Mouse (Mus musculus) myocyte (in vitro differentiated cells): Measurements from ENCODE around the gene C87436. TPM values are rescaled to one million over a fixed set of nuclear protein-coding genes. Genes with fewer than 3 reads are reported as not detected.
A peak's percentile ranks its signal among the peaks of the same experiment; 100 is the strongest.

ENCODE experiments used
- H3K27me3 ChIP-seq: one replicate; pipeline ENCODE4 v1.6.1; 2011; ENCODE audit not compliant: control insufficient read depth, insufficient read depth, insufficient read length
- H3K36me3 ChIP-seq: one replicate; pipeline ENCODE4 v1.6.1; 2011; ENCODE audit not compliant: control insufficient read depth, insufficient read depth
- H3K4me2 ChIP-seq: one replicate; pipeline ENCODE4 v1.6.1; 2011; ENCODE audit warnings: low read depth, control low read depth
- H3K4me3 ChIP-seq: one replicate; pipeline ENCODE4 v1.5.1; 2011; ENCODE audit warnings: mild to moderate bottlenecking, control low read depth, moderate library complexity
- H3K79me2 ChIP-seq: one replicate; pipeline ENCODE4 v1.6.1; 2011; ENCODE audit not compliant: control insufficient read depth, insufficient read depth
- H3ac ChIP-seq: one replicate; pipeline ENCODE4 v1.6.1; 2011; ENCODE audit not compliant: control insufficient read depth, insufficient read length
- CEBPB ChIP-seq: IDR thresholded peaks from 2 replicates; pipeline ENCODE4 v1.6.1; 2011; ENCODE audit warnings: mild to moderate bottlenecking, moderate library complexity; ENCODE audit not compliant: poor library complexity, insufficient read depth, severe bottlenecking
- E2F4 ChIP-seq: IDR thresholded peaks from one replicate; pipeline ENCODE4 v1.6.1; 2011; ENCODE audit warnings: mild to moderate bottlenecking, control low read depth, moderate library complexity; ENCODE audit not compliant: insufficient read depth
- MAX ChIP-seq: IDR thresholded peaks from one replicate; pipeline ENCODE4 v1.6.1; 2011; ENCODE audit warnings: low read depth, mild to moderate bottlenecking, control low read depth
- MYOD1 ChIP-seq, 3 experiments: IDR thresholded peaks; one replicate each; pipeline ENCODE4 v1.6.1; 2011; ENCODE audit warnings: control low read depth in 2 of 3, low read depth in 2 of 3, mild to moderate bottlenecking in 2 of 3, moderate library complexity in 1 of 3; ENCODE audit not compliant: insufficient read length in 2 of 3, control insufficient read depth in 1 of 3
- MYOG ChIP-seq, 3 experiments: IDR thresholded peaks; one replicate each; pipeline ENCODE4 v1.6.1; 2011; ENCODE audit warnings: control low read depth in 2 of 3, low read depth in 2 of 3, mild to moderate bottlenecking in 2 of 3; ENCODE audit not compliant: insufficient read length in 2 of 3, control insufficient read depth in 1 of 3, insufficient read depth in 1 of 3
- POLR2A ChIP-seq: IDR thresholded peaks from one replicate; pipeline ENCODE4 v1.6.1; 2011; ENCODE audit warnings: low read depth, mild to moderate bottlenecking, control low read depth, moderate library complexity; ENCODE audit not compliant: insufficient read length
- POLR2AphosphoS2 ChIP-seq: IDR thresholded peaks from one replicate; pipeline ENCODE4 v1.6.1; 2011; ENCODE audit warnings: low read depth, control low read depth; ENCODE audit not compliant: insufficient read length
- REST ChIP-seq: IDR thresholded peaks from one replicate; pipeline ENCODE4 v1.6.1; 2011; ENCODE audit warnings: mild to moderate bottlenecking, control low read depth, moderate library complexity; ENCODE audit not compliant: insufficient read depth, insufficient read length
- SRF ChIP-seq: IDR thresholded peaks from one replicate; pipeline ENCODE4 v1.6.1; 2011; ENCODE audit warnings: low read depth; ENCODE audit not compliant: control insufficient read depth, insufficient read length
- TCF12 ChIP-seq: IDR thresholded peaks from one replicate; pipeline ENCODE4 v1.6.1; 2011; ENCODE audit warnings: mild to moderate bottlenecking, control low read depth; ENCODE audit not compliant: poor library complexity, insufficient read depth, severe bottlenecking
- TCF3 ChIP-seq: IDR thresholded peaks from one replicate; pipeline ENCODE4 v1.6.1; 2011; ENCODE audit warnings: low read depth, control low read depth; ENCODE audit not compliant: insufficient read length
- USF1 ChIP-seq: IDR thresholded peaks from one replicate; pipeline ENCODE4 v1.6.1; 2011; ENCODE audit warnings: low read depth, mild to moderate bottlenecking, control low read depth, moderate library complexity
- polyA plus RNA-seq: library from polyadenylated mRNA; unstranded; fragments of >200 nt; fragmentation: generic; extraction: Trizol; gene quantifications from one replicate; pipeline ENCODE4 v1.2.1, GENCODE M21; 2012; ENCODE audit warnings: missing spikeins

Gene C87436
- polyA plus RNA-seq, 1 experiment = 6.9 TPM

- Histone ChIP-seq H3K36me3 (no peaks in the 10 kb centered on the region), H3K4me2 (no peak overlapping the region), H3K4me3 (no peak overlapping the region), H3K79me2 (no peaks in the 10 kb centered on the region), H3ac (no peak overlapping the region), H3K27me3 (no peaks in the 10 kb centered on the region)
- TF ChIP-seq MYOG (IDR thresholded peaks at IDR 0.05; ENCODE audit: control insufficient read depth in 1 of 3, insufficient read depth in 1 of 3, insufficient read length in 2 of 3, low read depth in 2 of 3) = no peak
- TF ChIP-seq SRF = no peak
- TF ChIP-seq CEBPB = no peak
- TF ChIP-seq MAX = no peak
- TF ChIP-seq MYOD1 (IDR thresholded peaks at IDR 0.05; ENCODE audit: control insufficient read depth in 1 of 3, insufficient read length in 2 of 3, low read depth in 2 of 3) = no peak
- TF ChIP-seq TCF3 = no peak
Observed at GRCm38 (mm10) chr6:86510979-86511378, 72.8 kb downstream of the C87436 start.

GRCm38 (mm10) chr6:86513296-86513695, 75.1 kb downstream of the C87436 start:
- Histone ChIP-seq H3K4me2 (no peak overlapping the region), H3K36me3 (no peaks in the 10 kb centered on the region), H3K27me3 (no peaks in the 10 kb centered on the region), H3K79me2 (no peaks in the 10 kb centered on the region), H3K4me3 (no peak overlapping the region), H3ac (no peak overlapping the region)
- TF ChIP-seq TCF12 (no peak), USF1 (peak; percentile 15), E2F4 (no peak), POLR2AphosphoS2 (no peak), CEBPB (no peak)

GRCm38 (mm10) chr6:86516021-86516420, 77.8 kb downstream of the C87436 start:
- TF ChIP-seq REST = no peak
- no peak for TF ChIP-seq POLR2AphosphoS2
- TF ChIP-seq E2F4 = no peak
- no peak for TF ChIP-seq MYOG (IDR thresholded peaks at IDR 0.05; ENCODE audit: control insufficient read depth in 1 of 3, insufficient read depth in 1 of 3, insufficient read length in 2 of 3, low read depth in 2 of 3)
- no peak for TF ChIP-seq TCF3
- no peak for TF ChIP-seq MYOD1 (IDR thresholded peaks at IDR 0.05; ENCODE audit: control insufficient read depth in 1 of 3, insufficient read length in 2 of 3, low read depth in 2 of 3)
- no peak for TF ChIP-seq MAX
- TF ChIP-seq CEBPB = no peak
- no peak for TF ChIP-seq POLR2A
- no peak for TF ChIP-seq USF1
- Histone ChIP-seq H3ac (no peak overlapping the region), H3K27me3 (no peaks in the 10 kb centered on the region), H3K36me3 (no peaks in the 10 kb centered on the region), H3K4me2 (no peak overlapping the region), H3K4me3 (no peak overlapping the region), H3K79me2 (no peaks in the 10 kb centered on the region)

GRCm38 (mm10) chr6:86519767-86520345, 81.7 kb downstream of the C87436 start:
- TF ChIP-seq TCF3 (no peak), POLR2A (no peak)
- Histone ChIP-seq H3K27me3 (no peaks in the 10 kb centered on the region), H3ac (no peak overlapping the region), H3K36me3 (peaks cover 13% of the 10 kb centered on the region), H3K79me2 (peaks cover 27% of the 10 kb centered on the region), H3K4me3 (no peak overlapping the region), H3K4me2 (no peak overlapping the region)

GRCm38 (mm10) chr6:86522001-86522911, 84.1 kb downstream of the C87436 start:
- Histone ChIP-seq H3K27me3 (no peaks in the 10 kb centered on the region), H3K79me2 (peaks cover 36% of the 10 kb centered on the region), H3K4me2 (peak overlapping the region; percentile 37), H3K4me3 (peak overlapping the region; percentile 100), H3ac (no peak overlapping the region), H3K36me3 (peaks cover 13% of the 10 kb centered on the region)
- TF ChIP-seq TCF12 = no peak
- peak; percentile 58 for TF ChIP-seq POLR2AphosphoS2

Other genes with a start within 250 kb of the C87436 start
- gene Tgfa, start 243.2 kb upstream of the C87436 start, polyA plus RNA-seq = 0.20 TPM
- 30.8 TPM for gene Fam136a, start 72.7 kb upstream of the C87436 start, polyA plus RNA-seq
- gene Snrpg, start 67.1 kb upstream of the C87436 start, polyA plus RNA-seq = 188 TPM
- gene Pcyox1, start 41.2 kb upstream of the C87436 start, polyA plus RNA-seq = 25.1 TPM
- gene Tia1, start 34.2 kb upstream of the C87436 start, polyA plus RNA-seq = 12.8 TPM
- not detected for gene Gm44790, start 11.7 kb upstream of the C87436 start, polyA plus RNA-seq
- gene Pcbp1, start 87.9 kb downstream of the C87436 start, polyA plus RNA-seq = 306 TPM
- gene Asprv1, start 189.8 kb downstream of the C87436 start, polyA plus RNA-seq = 0.34 TPM
- gene Mxd1, start 230.8 kb downstream of the C87436 start, polyA plus RNA-seq = 2.9 TPM
- 53.8 TPM for gene Snrnp27, start 246.1 kb downstream of the C87436 start, polyA plus RNA-seq